Mouse (Mus musculus): ENCODE results near the gene Nat9.

Gene Nat9

DNA sequence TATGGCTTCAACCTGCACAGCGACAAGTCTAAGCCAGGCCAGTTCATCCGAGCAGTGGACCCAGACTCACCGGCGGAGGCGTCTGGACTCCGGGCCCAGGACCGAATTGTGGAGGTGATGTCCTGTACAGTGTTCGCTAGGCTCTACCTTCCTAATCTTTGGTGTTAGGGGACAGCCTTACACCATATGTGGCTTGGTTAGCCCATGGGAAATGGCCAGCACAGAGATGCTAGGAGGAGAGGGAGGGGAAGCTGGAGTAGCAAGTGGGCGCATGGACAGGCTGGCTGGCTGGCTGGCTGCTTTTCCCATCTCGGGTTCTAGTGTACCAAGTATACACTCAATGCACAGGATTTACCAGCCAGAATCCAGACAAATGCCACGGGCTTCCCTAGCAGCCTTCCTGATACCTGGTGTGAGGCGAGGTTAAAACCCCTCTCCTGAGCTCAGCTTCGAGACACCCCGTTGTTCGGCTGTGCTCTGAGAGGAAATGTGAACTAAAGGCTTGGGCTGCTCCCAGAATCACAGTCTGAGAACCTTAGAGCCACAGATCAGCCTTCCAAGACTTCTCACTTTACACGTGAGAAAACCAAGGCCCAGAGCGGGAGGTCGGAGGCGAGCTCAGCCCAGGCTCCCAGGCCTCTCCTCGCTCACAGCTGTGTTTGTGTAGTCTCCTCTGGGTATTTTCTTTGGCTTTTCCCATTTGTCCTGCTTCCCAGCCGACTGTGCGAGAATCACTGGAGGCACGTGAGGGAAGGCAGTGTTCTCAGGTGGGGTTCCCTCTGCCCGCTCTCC is 11.1 kb downstream of the Nat9 start:
- DNase-seq (ENCODE audit: low read depth, low spot score), result no peak

GRCm38 (mm10) chr11:115173549-115174339 is 13.9 kb downstream of the Nat9 start:
- DNase-seq (ENCODE audit: low read depth, low spot score), result no peak

DNA sequence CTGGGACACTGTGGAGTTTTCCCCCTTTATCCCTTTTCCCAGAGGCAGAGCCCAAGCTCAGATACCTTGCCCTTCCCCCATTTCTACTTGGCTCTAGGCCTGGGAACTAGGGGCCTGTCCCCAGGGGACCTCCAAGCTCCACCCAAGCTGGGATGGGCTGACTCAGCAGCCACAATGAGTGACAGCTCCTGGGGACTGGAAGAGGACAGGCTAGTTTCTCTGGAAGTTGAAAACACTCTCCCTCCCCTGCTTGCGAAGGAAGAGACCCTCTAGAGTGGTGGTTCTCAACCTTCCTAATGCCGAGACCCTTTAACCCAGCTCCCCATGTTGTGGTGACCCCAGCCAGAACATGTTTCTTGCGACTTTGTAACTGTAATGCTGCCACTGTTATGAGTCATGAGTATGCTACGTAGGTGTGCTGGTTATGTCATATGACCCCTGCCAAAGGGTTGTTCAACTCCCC is 14.8 kb downstream of the Nat9 start:
- no peak for DNase-seq (ENCODE audit: low read depth, low spot score)

DNA sequence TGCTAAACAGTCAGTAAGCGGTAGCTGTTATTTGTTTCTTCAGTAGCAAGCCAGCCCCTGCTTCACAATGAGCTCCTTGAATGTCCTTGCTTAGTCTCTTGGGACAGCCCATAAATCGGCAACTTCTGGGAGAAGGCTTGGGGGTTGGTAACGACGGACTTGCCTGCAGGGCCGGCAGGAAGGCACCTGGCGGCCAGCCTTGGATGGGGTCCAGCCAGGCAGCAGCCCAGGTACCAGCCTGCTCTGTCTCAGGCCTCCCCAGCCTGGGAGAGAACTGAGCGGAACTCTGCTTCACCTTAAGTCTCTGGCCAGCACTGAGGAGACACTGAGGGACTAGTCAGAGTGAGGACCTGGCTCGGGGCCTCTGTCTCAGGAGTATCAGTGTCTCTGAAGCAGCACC is 16.5 kb downstream of the Nat9 start:
- DNase-seq (ENCODE audit: low read depth, low spot score), result no peak

- DNase-seq (ENCODE audit: low read depth, low spot score), result no peak
These were observed 18.2 kb downstream of the Nat9 start for GRCm38 (mm10) chr11:115169430-115169829.

DNA sequence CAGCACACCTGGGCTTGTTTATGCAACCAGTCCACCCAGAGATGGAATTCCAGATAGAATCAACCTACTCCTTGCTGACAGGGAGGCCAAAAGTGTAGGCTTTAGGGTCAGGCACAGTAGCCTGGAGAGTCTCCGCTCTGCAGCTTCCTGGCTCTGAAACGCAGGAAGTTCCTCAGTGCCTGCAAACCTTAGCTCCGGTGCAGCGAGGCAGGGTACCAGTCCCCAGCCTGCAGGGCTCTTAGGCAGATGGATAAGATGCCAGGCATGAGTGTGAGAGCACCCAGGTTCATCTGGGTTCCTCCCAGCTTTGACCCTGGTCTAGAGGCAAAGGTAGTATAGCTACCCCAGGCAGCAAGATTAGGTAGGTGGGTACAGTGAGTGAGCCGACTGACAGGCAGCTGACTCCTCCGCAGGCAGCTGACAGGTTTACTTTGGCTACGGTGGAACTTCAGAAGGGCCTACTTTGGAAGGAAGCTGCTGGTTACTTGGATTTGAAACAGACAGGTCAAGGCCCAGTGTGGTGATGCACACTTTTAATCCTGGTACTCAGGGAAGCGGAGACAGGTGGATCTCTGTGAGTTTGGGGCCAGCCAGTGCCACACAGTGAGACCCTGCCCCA is 19.9 kb downstream of the Nat9 start:
- DNase-seq (ENCODE audit: low read depth, low spot score), result no peak

GRCm38 (mm10) chr11:115166776-115167175 is 20.9 kb downstream of the Nat9 start:
- DNase-seq (ENCODE audit: low read depth, low spot score), result no peak

DNA sequence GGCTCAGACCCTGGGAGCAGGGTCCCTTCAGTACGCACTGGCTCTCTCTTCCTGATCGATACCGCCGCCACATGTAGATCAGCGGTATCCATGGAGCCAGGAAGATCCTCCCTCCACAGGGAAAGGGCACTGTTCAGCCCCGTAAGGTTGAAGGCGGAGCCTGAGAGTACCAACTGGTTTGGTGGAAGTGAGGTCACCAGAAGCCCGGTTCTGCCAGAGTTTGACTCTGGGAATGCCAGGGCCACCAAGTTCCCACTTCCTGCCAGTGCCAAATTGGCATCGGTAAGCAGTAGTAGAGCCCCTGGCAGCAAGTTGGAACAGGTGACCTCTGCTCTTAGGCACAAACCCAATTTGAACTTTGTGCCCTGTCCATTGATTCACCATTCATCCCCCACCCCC is 22.7 kb downstream of the Nat9 start:
- no peak for DNase-seq (ENCODE audit: low read depth, low spot score)

DNA sequence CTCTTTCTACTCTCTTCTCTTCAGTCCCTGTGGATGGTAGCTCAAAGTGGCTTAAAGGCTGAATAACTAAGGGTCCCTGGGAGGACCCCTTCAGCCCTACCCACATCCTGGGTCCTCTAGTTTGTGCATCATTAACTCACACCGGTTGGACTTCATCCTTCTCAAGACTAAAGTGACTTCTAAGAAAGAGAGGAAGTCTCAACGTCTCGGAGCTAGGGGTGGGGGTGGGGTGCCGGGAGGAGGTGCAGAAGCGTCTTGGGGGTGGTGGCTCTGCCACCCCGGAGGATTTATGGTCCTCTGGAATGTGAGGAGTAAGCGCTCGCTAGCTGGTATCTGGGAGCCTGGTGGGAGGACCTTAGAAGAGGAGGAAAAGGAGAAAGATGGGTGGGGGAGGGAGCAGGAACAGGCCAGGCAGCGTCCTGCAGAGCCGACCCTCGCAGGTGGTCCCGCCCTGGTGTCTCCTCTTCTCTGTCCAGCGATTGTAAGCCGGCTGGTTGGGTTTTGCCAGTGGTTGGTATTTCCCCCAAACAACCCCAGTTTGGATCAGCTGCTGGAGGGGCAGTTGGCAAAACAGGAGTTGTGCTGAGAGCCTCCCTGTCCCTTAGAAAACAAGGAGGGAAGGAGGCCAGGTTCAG is 23.2 kb downstream of the Nat9 start:
- DNase-seq (ENCODE audit: low read depth, low spot score), result no peak

DNA sequence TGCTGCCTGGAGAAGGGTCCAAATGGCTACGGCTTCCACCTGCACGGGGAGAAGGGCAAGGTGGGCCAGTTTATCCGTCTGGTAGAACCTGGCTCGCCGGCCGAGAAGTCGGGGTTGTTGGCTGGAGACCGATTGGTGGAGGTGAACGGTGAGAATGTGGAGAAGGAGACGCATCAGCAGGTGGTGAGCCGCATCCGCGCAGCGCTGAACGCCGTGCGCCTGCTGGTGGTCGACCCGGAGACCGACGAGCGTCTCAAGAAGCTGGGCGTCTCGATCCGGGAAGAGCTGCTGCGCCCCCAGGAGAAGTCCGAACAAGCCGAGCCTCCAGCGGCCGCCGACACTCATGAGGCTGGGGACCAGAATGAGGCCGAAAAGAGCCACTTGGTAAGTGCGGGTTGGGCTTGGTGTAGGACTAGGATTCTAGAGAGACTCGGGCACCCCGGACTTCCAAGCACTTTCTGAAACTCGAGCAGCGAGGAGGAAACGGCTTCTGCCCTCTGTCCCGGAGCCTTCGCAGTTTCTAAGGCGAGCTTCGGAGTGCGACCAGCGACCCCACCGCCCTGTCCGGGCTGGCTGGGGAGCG is 24.0 kb downstream of the Nat9 start:
- no peak for DNase-seq (ENCODE audit: low read depth, low spot score)

DNA sequence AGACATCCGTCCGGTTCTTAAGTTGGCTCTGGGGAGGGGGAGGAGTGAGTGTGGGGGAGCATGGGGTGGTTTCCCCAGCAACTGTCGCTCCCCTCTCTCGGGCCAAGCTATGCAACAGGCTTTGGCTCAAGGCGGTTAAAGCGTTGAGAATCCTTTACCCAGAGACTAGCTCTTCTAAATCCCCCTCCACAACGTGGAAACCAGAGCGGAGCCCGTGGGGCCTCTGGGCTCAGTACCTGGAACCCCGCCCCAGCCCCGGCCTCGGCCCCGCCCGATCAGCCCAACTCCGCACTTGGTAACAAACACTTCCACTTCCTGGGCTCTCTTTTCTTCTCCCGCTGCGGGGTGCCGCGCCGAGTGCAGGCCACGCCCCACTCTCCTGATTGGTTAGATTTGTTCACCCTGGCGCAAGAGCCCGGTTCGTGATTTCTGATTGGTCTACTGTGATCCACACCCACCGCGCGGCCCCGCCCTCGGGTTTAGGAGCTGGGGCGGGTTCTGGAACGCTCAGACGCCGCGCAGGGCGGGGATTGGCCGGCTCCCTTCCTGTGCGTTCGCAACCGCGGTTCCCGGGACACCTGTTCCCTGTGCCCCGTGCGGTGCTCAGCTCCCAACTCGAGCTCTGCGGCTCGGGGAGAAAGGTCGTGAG is 24.7 kb downstream of the Nat9 start, which contains the start of gene Slc9a3r1:
Slc9a3r1 (plus strand) TSS at position 510 of the 649 bp plus-strand sequence.
- DNase-seq (ENCODE audit: low read depth, low spot score), result peak; percentile 85

DNA sequence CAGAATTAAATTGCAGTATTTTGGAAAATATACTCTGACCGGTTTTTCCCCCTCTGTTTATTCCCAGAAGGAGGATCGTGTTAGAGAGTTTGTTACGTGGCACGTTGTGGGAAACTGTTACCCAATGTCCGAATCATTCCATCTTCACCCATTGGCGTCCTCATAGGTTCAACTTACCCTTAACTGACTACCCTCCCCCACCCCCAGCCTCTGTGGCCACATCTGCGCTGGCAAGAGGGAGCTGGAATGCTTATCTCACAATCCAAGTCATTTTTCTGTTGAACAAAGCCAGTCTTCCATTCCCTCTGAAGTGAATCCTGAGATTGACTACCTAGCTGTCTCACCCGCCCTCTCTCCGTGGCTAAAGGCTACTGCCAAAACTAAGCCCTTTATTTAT is 25.5 kb downstream of the Nat9 start:
- DNase-seq (ENCODE audit: low read depth, low spot score), result no peak

DNA sequence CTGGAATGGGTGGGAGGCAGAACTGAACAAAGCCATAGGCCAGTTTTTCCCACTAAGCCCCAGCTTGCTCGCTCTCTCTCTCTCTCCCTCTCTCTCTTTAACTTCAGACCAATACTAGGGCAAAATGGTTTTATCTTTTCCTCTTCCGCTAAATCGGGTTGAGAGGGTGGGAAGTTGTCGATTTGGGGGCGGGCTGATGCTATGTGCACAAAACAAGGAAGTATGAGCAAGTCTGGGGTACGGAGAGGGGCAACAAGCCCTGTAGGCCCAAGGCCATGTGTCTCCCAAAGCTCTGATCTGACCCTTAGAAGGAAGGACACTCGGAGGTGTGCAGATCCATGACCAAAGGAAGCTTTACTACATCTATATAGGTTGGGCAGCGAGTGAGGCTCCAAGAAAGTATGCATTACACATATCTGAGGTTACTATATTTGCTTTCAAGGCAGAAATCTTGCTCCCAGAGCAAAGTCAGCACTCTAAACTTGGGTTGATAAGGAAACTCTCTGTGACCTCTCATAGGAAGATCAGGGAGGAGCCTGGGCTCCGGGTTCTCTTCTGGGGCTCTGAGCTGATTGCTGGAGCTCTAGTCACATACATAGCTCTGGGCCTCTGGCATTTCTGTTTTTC is 26.0 kb downstream of the Nat9 start:
- DNase-seq (ENCODE audit: low read depth, low spot score), result no peak

GRCm38 (mm10) chr11:115160883-115161577 is 26.6 kb downstream of the Nat9 start:
- peak; percentile 50 for DNase-seq (ENCODE audit: low read depth, low spot score)

DNA sequence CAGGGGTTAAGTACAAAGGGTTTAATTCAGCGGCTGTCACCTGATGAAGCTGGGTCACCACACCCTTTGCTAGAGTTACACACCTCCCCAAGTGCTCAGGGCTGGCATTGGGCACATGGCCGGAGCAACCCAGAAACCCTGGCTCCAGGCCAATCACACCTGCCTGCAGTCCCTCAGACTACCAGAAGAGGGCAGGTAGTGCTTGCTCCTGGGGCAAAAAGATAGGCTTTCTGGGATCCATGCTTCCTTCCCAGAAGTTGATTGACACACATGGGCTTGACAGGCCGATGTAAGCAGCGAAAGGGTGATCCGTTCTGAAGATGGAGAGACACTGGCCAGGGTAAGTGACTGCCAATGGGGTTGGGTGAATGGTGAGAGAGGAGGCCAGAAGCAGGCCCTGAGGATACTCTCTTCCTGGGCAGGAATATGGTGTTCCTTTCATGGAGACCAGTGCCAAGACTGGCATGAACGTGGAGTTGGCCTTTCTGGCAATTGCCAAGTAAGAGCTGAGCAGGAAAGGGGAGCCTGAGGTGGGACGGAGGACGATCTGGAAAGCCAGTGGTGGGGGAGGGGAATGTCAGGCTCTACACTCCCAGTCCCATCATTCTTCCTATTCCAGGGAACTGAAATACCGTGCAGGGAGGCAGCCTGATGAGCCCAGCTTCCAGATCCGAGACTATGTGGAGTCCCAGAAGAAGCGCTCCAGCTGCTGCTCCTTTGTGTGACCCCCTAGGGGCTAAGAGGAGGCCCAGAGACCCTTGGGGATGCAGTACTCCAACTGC is 27.5 kb downstream of the Nat9 start:
- DNase-seq (ENCODE audit: low read depth, low spot score), result no peak

DNA sequence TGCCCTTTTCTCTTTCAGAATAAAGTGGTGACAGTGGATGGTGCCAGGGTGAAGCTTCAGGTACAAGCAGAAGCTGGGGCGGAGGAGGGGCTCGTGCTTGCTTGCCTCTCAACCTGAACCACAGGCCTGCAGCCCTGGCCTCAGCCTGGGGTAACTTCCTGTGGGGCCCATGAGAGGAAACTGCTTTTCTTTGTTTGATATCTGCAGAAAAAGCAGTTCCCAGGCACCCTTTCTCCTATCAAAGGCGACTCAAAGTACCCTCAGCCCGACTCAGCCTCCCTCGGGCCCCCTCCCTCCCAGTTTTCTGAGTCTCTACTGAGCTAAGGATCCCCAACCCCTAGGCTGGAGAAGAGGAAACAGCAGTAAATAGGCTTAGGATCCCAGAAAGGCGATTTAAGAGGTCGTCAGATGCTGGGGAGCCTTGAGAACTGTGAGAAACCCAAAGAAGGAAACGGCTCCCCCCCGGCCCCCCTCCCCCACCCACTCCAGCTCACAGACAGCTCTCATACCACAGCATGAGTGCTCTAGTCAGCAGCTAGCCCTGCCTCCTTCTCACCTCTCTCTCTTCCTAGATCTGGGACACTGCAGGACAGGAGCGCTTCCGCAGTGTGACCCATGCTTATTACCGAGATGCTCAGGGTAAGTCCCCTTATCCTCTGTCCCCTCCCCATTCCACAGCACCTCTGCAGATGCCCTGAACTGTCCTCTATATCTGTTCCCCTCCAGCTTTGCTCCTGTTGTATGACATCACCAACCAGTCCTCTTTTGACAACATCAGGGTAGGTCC is 29.5 kb downstream of the Nat9 start:
- no peak for DNase-seq (ENCODE audit: low read depth, low spot score)

- no peak for DNase-seq (ENCODE audit: low read depth, low spot score)
These were observed 32.5 kb downstream of the Nat9 start for GRCm38 (mm10) chr11:115155053-115155634.

Measured in retina, postnatal 7 days (tissue).